Mouse (Mus musculus) intestine, embryonic 16.5 days (tissue): Measurements from ENCODE around the gene Nphs1. TPM values are rescaled to one million over a fixed set of nuclear protein-coding genes. Genes with fewer than 3 reads are reported as not detected.

Source experiments
- ATAC-seq: fragments of 200-750 bp; cut with Nextera tagmentation; 2 replicates; pipeline ENCODE4 v1.8.0; 2017; ENCODE audit warnings: moderate TSS enrichment, moderate library complexity
- H3K27ac ChIP-seq: fragments of 300-500 bp; sonication (generic); 2 replicates; pipeline ENCODE4 v1.5.1; 2014; ENCODE audit warnings: mild to moderate bottlenecking, low read length
- H3K27me3 ChIP-seq: fragments of 300-500 bp; sonication (generic); replicated peaks from 2 replicates; pipeline ENCODE4 v1.6.1; 2014; ENCODE audit warnings: low read length, control low read depth, mixed read lengths; ENCODE audit not compliant: control insufficient read depth, insufficient read depth
- H3K36me3 ChIP-seq: fragments of 300-500 bp; sonication (generic); 2 replicates; pipeline ENCODE4 v1.6.1; 2014; ENCODE audit warnings: low read length, control low read depth; ENCODE audit not compliant: control insufficient read depth, insufficient read depth
- H3K4me1 ChIP-seq: fragments of 300-500 bp; sonication (generic); 2 replicates; pipeline ENCODE4 v1.6.1; 2014; ENCODE audit warnings: low read length, control low read depth, mixed read lengths; ENCODE audit not compliant: control insufficient read depth, insufficient read depth
- H3K4me2 ChIP-seq: fragments of 300-500 bp; sonication (generic); 2 replicates; pipeline ENCODE4 v1.6.1; 2014; ENCODE audit warnings: low read depth, low read length, control low read depth
- H3K4me3 ChIP-seq: fragments of 300-500 bp; sonication (generic); 2 replicates; pipeline ENCODE4 v1.5.1; 2014; ENCODE audit warnings: mild to moderate bottlenecking, low read length
- H3K9ac ChIP-seq: fragments of 300-500 bp; sonication (generic); 2 replicates; pipeline ENCODE4 v1.6.1; 2014; ENCODE audit warnings: low read depth, low read length
- H3K9me3 ChIP-seq: fragments of 300-500 bp; sonication (generic); 2 replicates; pipeline ENCODE4 v1.6.1; 2016; ENCODE audit warnings: low read length, control low read depth; ENCODE audit not compliant: control insufficient read depth
- WGBS: fragments of 180-500 bp; shearing (Covaris S2); extraction: QIAGEN DNeasy Blood & Tissue Kit; methylation state at CpG from one replicate; pipeline ENCODE4 v1.1.7; 2014; 5-methylcytosine and 5-hydroxymethylcytosine counted together
- polyA plus RNA-seq: library from polyadenylated mRNA; unstranded; fragments of >200 nt; fragmentation: Nextera tagmentation; extraction: Ambion mirVana; gene quantifications from 2 replicates; pipeline ENCODE4 v1.2.1, GENCODE M21; 2015

The Nphs1 gene
- polyA plus RNA-seq, 1 experiment from 2014 or later = 1.8 TPM

GRCm38 (mm10) chr7:30435156-30435555, 23.0 kb upstream of the Nphs1 start:
- no peak overlapping the region for H3K27ac ChIP-seq
- H3K36me3 ChIP-seq = no peaks in the 10 kb centered on the region
- H3K9ac ChIP-seq = no peak overlapping the region
- H3K4me2 ChIP-seq = no peak overlapping the region
- WGBS = 46% methylated on average over 9 of the region's 9 CpGs
- no peak for ATAC-seq
- no peaks in the 10 kb centered on the region for H3K4me1 ChIP-seq
- H3K9me3 ChIP-seq = no peaks in the 10 kb centered on the region
- peaks cover 2% of the 10 kb centered on the region; the same call in 1 of the 2 replicates for H3K27me3 ChIP-seq
- no peak overlapping the region for H3K4me3 ChIP-seq

- Histone ChIP-seq H3K4me2 (no peak overlapping the region), H3K27me3 (peaks cover 2% of the 10 kb centered on the region; the same call in 1 of the 2 replicates), H3K9me3 (no peaks in the 10 kb centered on the region), H3K36me3 (no peaks in the 10 kb centered on the region), H3K27ac (no peak overlapping the region), H3K9ac (no peak overlapping the region), H3K4me3 (no peak overlapping the region), H3K4me1 (no peaks in the 10 kb centered on the region)
- no peak for ATAC-seq
- 24% methylated on average over 10 of the region's 10 CpGs for WGBS
These were observed 21.2 kb upstream of the Nphs1 start for GRCm38 (mm10) chr7:30436879-30437278.

GRCm38 (mm10) chr7:30439734-30440133, 18.4 kb upstream of the Nphs1 start:
- no peaks in the 10 kb centered on the region for H3K36me3 ChIP-seq
- H3K4me2 ChIP-seq = no peak overlapping the region
- no peak overlapping the region for H3K27ac ChIP-seq
- no peak for ATAC-seq
- H3K27me3 ChIP-seq = peaks cover 3% of the 10 kb centered on the region
- no peaks in the 10 kb centered on the region for H3K9me3 ChIP-seq
- H3K9ac ChIP-seq = no peak overlapping the region
- WGBS = 75% methylated on average over 13 of the region's 13 CpGs
- peaks cover 8% of the 10 kb centered on the region for H3K4me1 ChIP-seq
- no peak overlapping the region for H3K4me3 ChIP-seq

GRCm38 (mm10) chr7:30440697-30441096, 17.4 kb upstream of the Nphs1 start:
- Histone ChIP-seq H3K27me3 (peaks cover 8% of the 10 kb centered on the region), H3K36me3 (no peaks in the 10 kb centered on the region), H3K9ac (no peak overlapping the region), H3K27ac (no peak overlapping the region), H3K4me1 (peaks cover 15% of the 10 kb centered on the region), H3K9me3 (no peaks in the 10 kb centered on the region), H3K4me3 (no peak overlapping the region), H3K4me2 (no peak overlapping the region)
- peak; percentile 12; the same call in 1 of the 2 replicates for ATAC-seq
- WGBS = 20% methylated on average over 4 of the region's 5 CpGs

- no peaks in the 10 kb centered on the region for H3K36me3 ChIP-seq
These were observed 14.4 kb upstream of the Nphs1 start for GRCm38 (mm10) chr7:30443696-30444095.

GRCm38 (mm10) chr7:30444154-30444970, 13.8 kb upstream of the Nphs1 start:
- no peaks in the 10 kb centered on the region for H3K36me3 ChIP-seq
- no peak overlapping the region for H3K27ac ChIP-seq
- H3K4me1 ChIP-seq = peaks cover 15% of the 10 kb centered on the region
- ATAC-seq = peak; percentile 33; the same call in 1 of the 2 replicates
- H3K9me3 ChIP-seq = no peaks in the 10 kb centered on the region
- H3K4me3 ChIP-seq = peak overlapping the region; percentile 66
- peak overlapping the region; percentile 72 for H3K9ac ChIP-seq
- H3K4me2 ChIP-seq = peak overlapping the region; percentile 93
- H3K27me3 ChIP-seq = peaks cover 5% of the 10 kb centered on the region; the same call in 1 of the 2 replicates
- WGBS = under 1% methylated on average over 38 of the region's 38 CpGs

More at GRCm38 (mm10) chr7:30443696-30444095, 14.4 kb upstream of the Nphs1 start:
- Histone ChIP-seq H3K27ac (no peak overlapping the region), H3K27me3 (peaks cover 5% of the 10 kb centered on the region; the same call in 1 of the 2 replicates), H3K4me1 (peaks cover 15% of the 10 kb centered on the region), H3K9me3 (no peaks in the 10 kb centered on the region), H3K4me2 (peak overlapping the region; percentile 93), H3K4me3 (no peak overlapping the region; the same call in 1 of the 2 replicates), H3K9ac (no peak overlapping the region)
- no peak for ATAC-seq
- WGBS = 22% methylated on average over 9 of the region's 9 CpGs

- under 1% methylated on average over 56 of the region's 72 CpGs for WGBS
These were observed 13.0 kb upstream of the Nphs1 start, which contains the start of gene Aplp1 for GRCm38 (mm10) chr7:30444971-30445751. Gene Aplp1, minus strand, starts transcription at chr7:30445535.

GRCm38 (mm10) chr7:30450241-30450640, 7.9 kb upstream of the Nphs1 start:
- H3K27me3 ChIP-seq = peaks cover 28% of the 10 kb centered on the region
- no peak overlapping the region for H3K4me2 ChIP-seq
- H3K27ac ChIP-seq = no peak overlapping the region
- H3K36me3 ChIP-seq = no peaks in the 10 kb centered on the region
- H3K9me3 ChIP-seq = no peaks in the 10 kb centered on the region
- peaks cover 5% of the 10 kb centered on the region for H3K4me1 ChIP-seq
- WGBS = 69% methylated on average over 7 of the region's 7 CpGs
- no peak overlapping the region for H3K4me3 ChIP-seq
- no peak overlapping the region for H3K9ac ChIP-seq
- no peak for ATAC-seq

More at GRCm38 (mm10) chr7:30444971-30445751, 13.0 kb upstream of the Nphs1 start, which contains the start of gene Aplp1:
- peak within 1 kb of the TSS; percentile 66 for H3K4me3 ChIP-seq
- H3K27me3 ChIP-seq = peaks cover 5% of the 10 kb centered on the region; the same call in 1 of the 2 replicates
- ATAC-seq = peak; percentile 81
- H3K9ac ChIP-seq = peak within 1 kb of the TSS; percentile 72
- no peaks in the 10 kb centered on the region for H3K36me3 ChIP-seq
- H3K4me2 ChIP-seq = peak within 1 kb of the TSS; percentile 93
- H3K4me1 ChIP-seq = peaks cover 15% of the 10 kb centered on the region
- H3K27ac ChIP-seq = 0 out of 2 replicates have a peak within 1 kb of the TSS, but pooled peaks have one; percentile 19
- no peaks in the 10 kb centered on the region for H3K9me3 ChIP-seq

GRCm38 (mm10) chr7:30453327-30453726, 4.8 kb upstream of the Nphs1 start:
- no peaks in the 10 kb centered on the region for H3K36me3 ChIP-seq
- H3K27me3 ChIP-seq = peaks cover 57% of the 10 kb centered on the region
- H3K27ac ChIP-seq = no peak overlapping the region
- no peak overlapping the region for H3K9ac ChIP-seq
- peak overlapping the region; percentile 17; the same call in 1 of the 2 replicates for H3K4me3 ChIP-seq
- peak overlapping the region; percentile 44 for H3K4me2 ChIP-seq
- peaks cover 6% of the 10 kb centered on the region; the same call in 1 of the 2 replicates for H3K4me1 ChIP-seq
- 22% methylated on average over 25 of the region's 25 CpGs for WGBS
- H3K9me3 ChIP-seq = no peaks in the 10 kb centered on the region
- ATAC-seq = peak; percentile 5; the same call in 1 of the 2 replicates
